Mouse (Mus musculus) CH12F3 (cell line): Measurements from ENCODE around the gene Zfp341.

Source experiments
- in situ Hi-C: fragments of 300-500 bp; cut with MboI; formaldehyde crosslinking; loops from 2 replicates; pipeline ENCODE4 v1.14.3; 2020; ENCODE audit warnings: low sequenced_read_pairs

The Zfp341 gene

DNA sequence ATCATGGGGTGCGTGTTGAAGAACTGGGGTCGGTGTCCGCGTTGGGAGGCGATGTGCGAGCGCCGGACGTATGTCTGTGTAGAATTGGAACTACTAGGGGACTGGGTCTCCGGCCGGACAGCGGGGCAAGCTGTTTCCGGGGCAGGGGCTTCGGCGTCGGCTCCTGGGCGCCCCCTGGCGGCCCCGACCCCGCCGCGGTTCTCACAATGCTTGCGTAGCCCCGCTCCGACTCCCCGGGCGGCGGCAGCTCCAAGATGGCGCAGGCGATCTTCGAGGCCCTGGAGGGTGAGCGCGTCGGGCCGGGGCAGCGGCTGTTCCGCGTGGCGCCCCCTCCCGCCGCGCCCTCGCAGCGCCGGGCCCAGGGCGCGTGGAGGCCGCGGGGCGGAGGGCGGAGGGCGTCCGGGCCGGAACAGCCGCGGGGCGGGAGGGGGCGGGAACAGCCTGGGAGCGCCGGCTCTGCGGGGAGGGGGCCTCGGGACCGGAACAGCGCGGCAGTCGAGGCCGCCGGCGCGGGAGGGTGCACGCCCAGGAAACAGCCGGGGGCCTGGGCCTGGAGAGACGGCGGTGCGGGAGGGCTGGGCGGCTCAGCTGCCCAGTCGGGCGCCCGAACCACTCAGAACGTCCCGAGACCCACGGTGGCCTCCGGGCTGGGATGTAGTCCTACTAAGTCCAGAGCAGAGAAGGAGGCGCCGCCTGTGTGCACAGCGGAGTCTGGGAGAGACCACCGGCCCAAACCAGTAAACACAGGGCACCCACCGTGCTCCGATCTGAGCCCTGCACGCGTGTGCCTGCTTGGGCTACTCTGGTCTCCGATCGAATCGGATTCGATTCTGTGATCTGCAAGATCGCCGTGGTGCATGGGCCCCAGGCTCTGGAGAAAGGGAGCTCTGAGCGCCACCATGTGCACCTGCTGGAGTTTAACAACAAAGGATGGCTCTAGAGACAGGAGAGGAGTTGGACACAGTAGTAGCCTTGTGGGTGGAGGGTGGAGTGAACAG lies at the start of gene Zfp341, which contains the start of gene 4930519P11Rik:
Zfp341 (plus strand) TSS at position 180 of the 998 bp plus-strand sequence.
4930519P11Rik (minus strand) TSS at position 320 of the 998 bp plus-strand sequence.
- in situ Hi-C loops = no loop called here

DNA sequence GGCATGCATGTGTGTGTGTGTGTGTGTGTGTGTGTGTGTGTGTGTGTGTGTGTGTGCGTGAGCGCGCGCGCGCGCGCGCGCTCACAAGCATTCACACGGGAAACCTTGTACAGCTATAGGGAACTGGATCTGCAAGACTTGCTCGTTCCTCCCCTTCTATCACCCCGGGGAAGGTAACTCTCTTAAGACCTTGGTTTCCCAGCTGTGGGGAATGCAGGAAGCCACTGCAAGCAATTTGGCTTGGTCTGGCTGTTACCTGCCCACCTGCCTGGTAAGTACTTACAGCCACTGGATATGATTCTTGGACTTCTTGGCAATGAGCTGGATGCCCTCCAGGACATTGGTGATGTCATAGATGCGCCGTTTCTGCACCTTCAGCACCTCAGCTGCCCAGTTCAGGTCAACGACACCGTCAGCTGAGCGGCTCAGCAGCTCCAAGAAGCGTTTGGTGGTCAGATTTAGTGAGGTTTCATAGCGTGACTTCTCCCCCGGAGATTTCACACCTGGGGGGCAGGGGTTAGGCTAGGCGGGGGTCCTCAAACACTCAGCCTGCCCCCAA lies 49.4 kb upstream of the Zfp341 start:
- in situ Hi-C loops = no loop called here

DNA sequence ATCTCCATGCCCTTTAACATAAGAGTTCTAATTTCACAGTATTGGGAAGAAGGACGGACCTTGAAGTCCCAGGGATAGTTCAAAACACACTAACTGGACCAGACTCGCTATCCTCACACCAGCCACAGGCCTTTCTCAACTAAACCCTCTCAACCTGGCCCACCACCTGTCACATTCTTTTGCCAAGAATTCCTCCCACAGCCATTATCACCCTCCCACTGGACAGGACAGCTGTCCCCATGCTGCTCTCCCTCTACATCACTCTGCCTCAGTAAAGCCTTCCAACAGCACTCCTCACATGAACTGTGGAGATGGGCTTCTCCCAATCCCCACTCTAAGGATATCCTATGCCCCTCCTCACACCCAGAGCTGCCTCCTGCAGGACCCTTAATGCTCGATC lies 47.5 kb upstream of the Zfp341 start:
- in situ Hi-C loops = no loop called here

DNA sequence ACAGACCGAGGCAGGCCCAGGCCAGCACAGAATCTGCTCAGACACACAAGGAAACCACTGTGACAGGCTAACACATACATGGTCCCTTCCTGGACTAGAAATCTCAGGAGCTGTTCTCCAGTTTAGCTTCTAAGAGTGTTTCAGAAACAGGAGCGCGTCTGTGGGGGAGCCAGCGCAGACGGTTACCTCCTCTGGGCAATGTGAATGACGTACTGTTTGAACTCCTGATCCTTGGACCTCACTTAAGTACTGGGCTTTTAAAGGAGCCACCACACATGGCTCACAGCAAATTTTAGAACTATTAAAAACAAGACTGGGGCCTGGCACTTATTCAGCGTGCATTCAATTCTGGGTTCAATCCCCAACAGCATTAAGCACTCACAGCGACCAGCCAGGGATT lies 46.5 kb upstream of the Zfp341 start:
- in situ Hi-C loops = no loop called here

DNA sequence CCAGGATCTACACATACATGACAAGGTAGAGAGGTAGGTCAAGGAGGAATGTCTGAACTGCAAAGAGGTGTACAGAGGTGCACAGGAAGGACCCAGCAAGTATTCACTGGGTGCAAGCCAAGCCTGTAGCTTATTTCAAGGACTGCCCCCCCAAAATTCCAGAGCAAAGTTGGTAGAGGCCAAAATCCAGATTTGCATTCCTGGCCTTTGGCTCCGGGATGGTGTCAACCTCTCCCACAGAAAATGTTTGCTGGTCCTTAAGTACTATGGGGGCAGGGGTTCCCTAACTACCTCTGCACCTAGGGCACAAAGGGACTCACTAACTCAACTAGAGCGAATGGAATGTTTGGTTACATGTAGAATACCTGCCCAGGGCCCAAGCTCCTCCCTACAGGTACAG lies 45.3 kb upstream of the Zfp341 start:
- in situ Hi-C loops = no loop called here

DNA sequence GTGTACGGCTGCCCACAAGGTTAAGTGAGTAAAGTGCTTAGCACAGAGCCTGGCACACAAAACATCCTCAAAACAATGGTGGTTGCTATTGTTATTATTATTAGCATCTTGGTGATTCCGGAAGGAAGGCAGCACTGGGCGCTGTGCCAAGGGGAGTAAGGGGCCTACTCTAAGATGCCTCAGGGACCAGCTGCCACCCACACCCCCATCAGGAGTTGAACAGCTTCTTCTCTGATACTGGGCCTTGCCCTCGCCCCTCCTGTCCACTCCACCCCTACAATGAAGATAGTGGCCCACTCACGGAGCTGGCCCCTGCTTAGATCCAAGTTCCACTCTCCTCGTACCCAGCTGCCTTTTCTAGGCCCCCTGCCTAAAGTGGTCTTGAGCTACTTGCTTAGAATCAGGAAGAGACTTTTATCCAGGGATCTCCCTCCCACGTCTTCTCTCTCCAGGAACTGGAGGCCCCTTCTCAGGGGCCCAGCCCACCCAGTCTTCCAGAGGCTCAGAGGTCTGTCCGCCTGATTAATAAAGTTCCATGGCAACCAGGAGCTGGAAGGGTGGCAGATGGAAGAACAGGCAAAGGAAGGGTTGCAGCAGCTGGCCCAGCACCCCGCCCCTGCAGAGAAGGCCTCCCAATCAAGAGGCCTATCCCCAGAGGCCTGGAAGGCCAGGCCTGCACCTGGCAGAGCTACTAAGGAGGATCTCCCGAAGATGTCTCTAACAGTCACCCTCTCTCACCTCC lies 44.6 kb upstream of the Zfp341 start:
- in situ Hi-C loops = no loop called here

DNA sequence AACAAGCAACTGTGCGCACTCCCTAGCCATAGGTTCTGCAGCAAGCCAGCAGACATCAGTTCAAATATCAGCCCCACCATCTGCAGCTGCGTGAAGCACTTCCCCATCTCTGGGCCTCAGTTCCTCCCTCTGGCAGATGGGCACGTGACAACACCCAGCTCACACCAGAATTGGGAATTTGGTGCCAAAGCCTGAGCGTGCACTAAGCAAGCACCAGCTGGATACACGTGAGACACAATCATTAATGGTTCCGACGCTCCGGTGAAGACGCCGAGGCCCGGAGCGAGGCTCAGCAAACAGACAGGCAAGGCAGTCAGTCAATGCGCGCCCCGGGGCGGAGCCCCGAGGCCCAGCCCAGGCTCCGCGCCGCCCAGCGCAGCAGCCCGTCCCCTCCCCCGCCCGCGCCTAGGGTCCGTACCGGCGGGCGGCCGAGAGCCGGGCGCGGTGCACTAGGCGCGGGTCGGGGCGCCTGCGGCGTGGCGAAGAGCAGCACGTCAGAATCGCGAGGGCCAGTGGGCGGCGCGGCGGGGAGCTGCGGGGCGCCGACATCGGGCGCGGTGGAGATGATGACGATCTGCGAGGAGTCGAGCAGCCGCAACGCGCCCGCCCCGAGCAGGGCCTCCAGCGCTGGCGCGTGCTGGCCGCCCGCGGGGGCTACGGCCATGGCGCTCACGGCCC lies 43.9 kb upstream of the Zfp341 start:
- in situ Hi-C loops = no loop called here

DNA sequence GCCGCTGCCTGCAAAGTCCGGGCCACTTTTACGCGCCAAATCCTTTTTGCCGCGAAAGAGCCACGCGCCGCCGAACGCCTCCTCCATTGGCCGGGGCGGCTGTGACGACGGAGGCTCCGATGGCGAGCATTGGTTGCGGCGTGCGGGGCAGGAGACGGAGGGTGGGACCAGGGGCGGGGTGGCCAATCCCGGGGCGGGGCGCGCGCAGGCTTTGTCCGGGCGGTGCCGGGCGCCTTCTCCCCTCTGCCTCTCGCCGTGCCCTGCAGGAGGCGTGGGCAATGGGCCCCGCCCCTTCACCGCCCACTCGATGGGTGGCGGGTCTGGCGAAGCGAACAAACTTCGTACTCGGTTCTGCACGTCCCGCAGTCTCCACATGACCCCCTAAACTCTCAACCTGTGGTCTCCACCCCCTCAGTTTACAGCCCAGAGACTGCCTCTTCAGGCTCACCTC lies 43.2 kb upstream of the Zfp341 start, which contains the start of gene E2f1:
E2f1 (minus strand) TSS at position 57 of the 451 bp plus-strand sequence.
- in situ Hi-C loops = no loop called here

DNA sequence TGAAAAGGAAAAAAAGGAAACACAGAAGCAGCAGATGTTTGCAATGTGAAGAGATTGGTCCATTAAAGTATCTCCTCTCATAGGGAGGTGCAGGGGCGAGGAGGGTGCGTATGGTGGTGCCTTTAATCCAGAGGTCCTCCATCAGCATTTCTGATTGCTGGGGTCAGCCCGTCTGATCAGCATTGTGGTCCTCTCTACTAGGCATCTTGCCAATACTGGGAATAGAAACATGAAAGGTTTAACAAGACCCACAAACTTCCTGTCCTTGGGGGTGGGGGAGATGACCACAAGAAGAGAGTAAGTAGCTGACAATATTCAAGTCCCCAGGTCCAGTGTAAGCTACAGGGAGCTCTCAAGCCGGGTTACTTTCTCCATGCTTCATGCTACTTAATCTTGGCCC lies 42.4 kb upstream of the Zfp341 start:
- in situ Hi-C loops = no loop called here

DNA sequence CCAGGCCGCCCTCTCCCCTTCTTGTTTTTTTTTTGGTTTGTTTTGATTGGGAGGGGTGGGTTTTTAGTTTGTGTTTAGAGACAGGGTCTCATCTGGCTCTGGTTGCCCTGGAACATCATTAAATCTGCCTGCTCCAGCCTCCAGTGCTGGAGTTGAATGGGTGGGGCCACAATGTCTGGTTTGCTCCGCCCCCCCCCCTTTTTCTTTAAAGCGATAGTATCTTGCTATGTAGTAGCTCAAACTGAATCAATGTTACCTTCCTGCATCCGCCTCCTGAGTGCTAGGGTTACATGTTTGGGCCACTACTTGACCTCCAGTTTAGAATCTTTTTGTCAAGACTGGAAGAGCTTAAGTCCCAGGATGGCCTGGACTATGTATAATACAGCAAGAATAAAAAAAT lies 41.8 kb upstream of the Zfp341 start:
- in situ Hi-C loops = no loop called here

DNA sequence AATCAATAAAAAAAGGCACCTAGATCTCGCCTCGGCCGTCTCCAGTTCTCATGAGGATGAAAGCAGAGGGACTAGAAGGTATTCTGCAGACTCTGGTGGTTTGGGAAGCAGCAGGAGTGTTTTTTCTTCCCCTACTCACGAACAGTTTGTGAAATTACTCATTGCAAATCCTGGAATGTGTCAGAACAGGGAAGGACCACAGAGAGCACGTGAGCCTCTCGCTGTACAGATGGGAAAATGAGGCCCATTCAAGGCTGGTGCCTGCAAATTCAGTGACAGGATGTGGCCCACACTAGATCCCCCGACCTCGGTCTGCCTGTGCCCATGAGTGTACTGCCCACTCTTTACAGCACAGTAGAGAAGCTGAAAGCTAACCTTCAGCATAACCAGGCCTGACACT lies 41.1 kb upstream of the Zfp341 start:
- in situ Hi-C loops = no loop called here

DNA sequence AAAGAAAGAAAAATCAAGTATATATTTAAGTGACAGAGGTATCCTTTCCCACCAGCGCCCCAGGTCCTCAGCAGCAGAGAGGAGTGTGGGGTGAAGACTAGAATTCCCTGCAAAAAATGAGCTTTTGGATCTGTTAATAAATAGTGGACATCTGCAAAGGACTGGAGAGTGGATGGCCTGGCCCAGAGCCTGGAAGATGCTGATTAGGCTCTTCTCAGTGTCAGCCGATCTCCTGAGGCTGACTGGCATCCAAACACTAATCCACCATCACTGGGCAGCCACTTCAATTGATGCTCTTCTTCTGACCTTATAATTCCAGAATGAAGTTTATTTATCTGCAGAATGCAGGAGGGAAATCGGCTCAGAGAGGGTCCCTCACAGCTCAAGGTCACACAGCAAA lies 40.1 kb upstream of the Zfp341 start:
- in situ Hi-C loops = no loop called here

DNA sequence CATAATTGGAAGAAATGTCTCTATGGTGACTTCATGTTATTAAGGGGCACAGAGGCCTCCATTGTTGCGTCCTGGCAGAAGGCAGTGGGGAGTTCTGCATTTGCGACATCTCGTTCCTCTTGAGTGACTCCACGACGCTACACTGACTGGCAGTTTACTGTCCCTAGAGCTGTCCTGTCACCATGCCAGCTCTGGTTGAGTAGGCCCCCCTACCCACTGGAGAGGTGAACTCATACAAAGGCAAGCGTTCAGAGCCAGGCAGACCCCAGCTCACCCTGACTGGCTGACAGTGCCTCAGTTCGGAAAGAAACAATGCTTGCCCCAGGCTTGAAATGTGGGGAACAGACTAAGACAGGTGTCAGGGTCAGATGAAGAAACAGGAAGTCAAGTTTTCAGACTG lies 38.8 kb upstream of the Zfp341 start:
- in situ Hi-C loops = no loop called here

DNA sequence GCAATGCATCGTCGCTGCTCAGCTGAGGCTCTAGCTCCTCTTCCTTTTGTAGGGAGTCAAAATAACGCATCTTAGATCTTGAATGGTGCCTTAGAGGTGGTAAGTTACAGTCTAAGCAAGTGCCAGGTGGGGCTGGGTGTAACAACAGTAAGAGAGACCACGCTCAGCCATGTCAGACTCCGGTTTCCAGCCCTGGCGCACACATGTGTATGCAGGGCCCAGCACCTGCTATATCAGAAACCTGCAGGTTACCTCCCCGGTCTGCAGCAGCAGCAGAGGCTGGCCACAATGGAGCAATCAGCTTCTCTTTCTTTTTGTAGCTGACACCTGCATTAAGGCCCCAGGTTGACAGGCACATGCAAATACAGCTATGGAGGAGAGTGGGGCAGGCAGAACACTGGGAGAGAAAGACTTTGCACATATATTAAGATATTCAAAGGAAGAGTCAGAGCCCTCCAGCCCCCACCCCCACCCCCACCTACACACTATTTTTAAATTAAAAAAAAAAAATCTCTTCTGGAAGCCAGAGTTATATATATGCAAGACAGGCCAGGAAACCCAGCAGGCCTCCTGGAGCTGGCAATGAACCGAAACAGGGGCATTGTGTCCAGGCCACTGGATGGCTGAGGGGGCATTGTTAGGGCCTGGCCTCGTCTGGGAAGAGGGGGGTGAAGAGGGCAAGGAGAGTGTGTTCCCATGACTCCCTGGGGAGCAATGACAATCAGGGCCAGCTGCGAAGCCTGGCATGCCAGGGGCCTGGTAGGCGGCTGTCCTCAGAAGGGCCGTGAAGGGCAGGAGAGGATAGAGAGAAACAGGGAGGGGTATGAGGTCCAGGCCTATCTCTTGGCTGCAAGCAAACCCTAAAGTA lies 36.0 kb upstream of the Zfp341 start:
- in situ Hi-C loops = no loop called here

DNA sequence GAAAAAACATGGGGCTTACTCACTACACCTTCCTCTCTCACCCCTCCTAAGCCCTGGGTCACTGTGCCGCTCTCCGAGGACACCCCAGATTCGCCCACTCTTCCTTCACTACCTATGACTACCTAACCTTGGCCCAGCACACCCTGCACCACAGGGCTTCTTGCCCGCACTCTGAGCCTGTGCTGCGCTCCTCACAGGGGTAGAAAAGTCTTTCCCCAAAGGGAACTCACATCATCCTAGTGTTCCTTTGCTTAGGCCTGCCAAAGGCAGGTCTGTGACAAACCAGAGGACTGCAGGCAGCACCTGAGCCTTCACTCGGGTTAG lies 35.4 kb upstream of the Zfp341 start:
- in situ Hi-C loops = no loop called here

DNA sequence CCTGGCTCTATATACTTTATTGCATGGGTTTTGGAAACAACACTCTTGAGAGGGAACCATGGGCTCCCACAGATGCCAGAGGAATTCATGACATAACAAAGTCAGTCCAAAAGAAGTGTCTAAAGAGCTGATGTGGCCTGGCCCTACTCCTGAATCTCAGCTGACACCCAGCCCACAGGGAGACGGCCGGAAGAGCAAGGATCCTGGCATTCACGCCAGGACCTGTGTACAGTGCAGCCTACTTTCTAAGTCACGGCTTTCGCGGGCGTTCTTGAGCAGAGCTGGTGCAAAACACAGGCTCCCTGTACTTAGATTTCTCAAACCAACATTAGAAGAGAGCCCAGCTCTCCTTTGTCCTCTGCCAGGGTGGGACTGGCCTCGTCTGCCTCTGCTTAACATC lies 32.5 kb upstream of the Zfp341 start:
- in situ Hi-C loops = no loop called here

DNA sequence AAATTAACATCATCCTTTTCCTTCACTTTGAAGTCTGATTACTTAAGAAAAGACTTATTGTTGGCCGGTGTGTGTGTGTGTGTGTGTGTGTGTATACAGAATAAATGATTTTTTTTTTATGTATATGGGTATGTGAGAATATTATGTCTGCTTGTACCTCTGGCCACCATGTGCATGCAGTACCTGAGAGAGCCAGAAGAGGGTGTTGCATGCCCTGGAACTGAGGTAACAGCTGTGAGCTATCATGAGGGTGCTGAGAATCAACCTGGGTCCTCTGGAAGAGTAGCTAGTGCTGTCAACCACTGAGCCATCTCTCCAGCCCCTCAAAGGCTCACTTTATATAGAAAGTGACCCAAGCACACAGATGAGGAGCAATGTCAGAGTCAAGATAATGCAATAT lies 31.7 kb upstream of the Zfp341 start:
- in situ Hi-C loops = no loop called here

DNA sequence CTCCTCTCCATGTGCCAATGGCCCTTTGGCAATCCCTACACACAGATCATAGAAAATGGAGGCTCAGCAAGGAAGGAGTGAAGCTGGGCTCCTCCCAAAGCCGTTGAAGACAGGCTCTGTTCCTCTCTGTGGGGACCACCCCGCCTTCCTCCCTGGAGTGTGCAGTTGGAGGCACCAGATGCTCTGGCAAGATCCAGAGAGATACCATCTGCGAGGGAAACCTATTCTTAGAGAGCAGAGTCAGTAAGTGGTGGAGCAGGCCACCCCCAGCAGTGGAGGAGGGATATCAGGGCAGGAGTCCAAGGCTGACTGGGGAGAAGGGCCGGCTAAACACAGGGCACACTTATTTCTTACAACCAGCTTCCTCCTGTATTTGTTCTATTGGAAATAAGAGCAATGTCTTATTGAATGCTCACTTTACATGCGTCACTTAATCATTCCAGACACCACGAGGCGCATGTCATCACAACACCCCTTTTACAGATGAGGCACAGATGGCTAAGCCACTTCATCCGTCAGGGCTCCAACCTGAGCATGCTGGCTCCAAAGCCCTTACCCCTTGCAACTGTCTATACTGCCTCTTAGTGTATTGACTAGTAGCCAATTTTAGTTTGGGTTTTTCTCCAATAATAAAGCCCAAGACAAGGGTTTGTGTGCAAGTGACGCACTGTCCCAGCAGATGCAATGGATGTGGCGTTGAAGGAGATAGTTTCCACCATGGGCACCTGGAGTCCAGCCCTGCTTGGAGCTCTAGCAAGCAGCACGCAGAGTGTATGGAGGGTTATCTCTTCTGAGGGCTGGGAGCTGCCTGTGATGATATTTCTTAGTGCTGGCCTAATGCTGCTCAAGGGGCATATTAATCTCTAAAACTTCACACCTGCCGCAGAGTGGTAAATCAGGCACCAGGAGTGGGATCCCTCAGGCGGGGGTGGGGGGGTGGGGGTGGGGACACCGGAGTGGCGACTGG lies 28.9 kb upstream of the Zfp341 start:
- in situ Hi-C loops = no loop called here
